Mouse (Mus musculus) hindlimb bud, embryonic 11.5 days (tissue): Measurements from ENCODE around the gene Gm45521.

ENCODE experiments used
- DNase-seq: peaks from one replicate; pipeline ENCODE4 v3.0.0-alpha.2; 2012; ENCODE audit warnings: low read depth, low spot score; ENCODE audit errors: extremely low spot score

Gene Gm45521

GRCm38 (mm10) chr14:7957049-7957448 lies at the start of gene Gm45521:
Gene Gm45521 (plus strand): TSS chr14:7957288.
- no peak for DNase-seq

- DNase-seq: no peak
Measured at GRCm38 (mm10) chr14:7909472-7909871, 47.6 kb upstream of the Gm45521 start.

GRCm38 (mm10) chr14:7913842-7914241 lies 43.2 kb upstream of the Gm45521 start:
- DNase-seq: no peak

GRCm38 (mm10) chr14:7914461-7914860 lies 42.6 kb upstream of the Gm45521 start:
- no peak for DNase-seq

- no peak for DNase-seq
Measured at GRCm38 (mm10) chr14:7918150-7918991, 38.7 kb upstream of the Gm45521 start.

- no peak for DNase-seq
Measured at GRCm38 (mm10) chr14:7919309-7919708, 37.8 kb upstream of the Gm45521 start.

GRCm38 (mm10) chr14:7919921-7920320 lies 37.2 kb upstream of the Gm45521 start:
- no peak for DNase-seq

GRCm38 (mm10) chr14:7921459-7921858 lies 35.6 kb upstream of the Gm45521 start:
- DNase-seq: no peak

- DNase-seq: no peak
Measured at GRCm38 (mm10) chr14:7923635-7924034, 33.5 kb upstream of the Gm45521 start.

- DNase-seq: no peak
Measured at GRCm38 (mm10) chr14:7928362-7928761, 28.7 kb upstream of the Gm45521 start.

- no peak for DNase-seq
Measured at GRCm38 (mm10) chr14:7929029-7929428, 28.1 kb upstream of the Gm45521 start.

GRCm38 (mm10) chr14:7932151-7932550 lies 24.9 kb upstream of the Gm45521 start:
- DNase-seq: no peak

GRCm38 (mm10) chr14:7934166-7934565 lies 22.9 kb upstream of the Gm45521 start:
- no peak for DNase-seq

- peak; percentile 39 for DNase-seq
Measured at GRCm38 (mm10) chr14:7937052-7937630, 19.9 kb upstream of the Gm45521 start.

- no peak for DNase-seq
Measured at GRCm38 (mm10) chr14:7938809-7939784, 18.0 kb upstream of the Gm45521 start.

GRCm38 (mm10) chr14:7941413-7941812 lies 15.7 kb upstream of the Gm45521 start:
- no peak for DNase-seq

- no peak for DNase-seq
Measured at GRCm38 (mm10) chr14:7943101-7943800, 13.8 kb upstream of the Gm45521 start.

GRCm38 (mm10) chr14:7943801-7944135 lies 13.3 kb upstream of the Gm45521 start:
- DNase-seq: no peak

GRCm38 (mm10) chr14:7944349-7945039 lies 12.6 kb upstream of the Gm45521 start:
- DNase-seq: no peak

GRCm38 (mm10) chr14:7945261-7945660 lies 11.8 kb upstream of the Gm45521 start:
- DNase-seq: no peak
